Mouse (Mus musculus) lung, postnatal 0 days (tissue): ENCODE data around the gene Rptor.

ENCODE experiments used
- CTCF ChIP-seq: IDR thresholded peaks from 2 replicates; pipeline ENCODE4 v1.5.1; 2016; ENCODE audit warnings: antibody characterized with exemption, mild to moderate bottlenecking
- EP300 ChIP-seq: IDR thresholded peaks from 2 replicates; pipeline ENCODE4 v1.6.1; 2016; ENCODE audit warnings: antibody characterized with exemption, mild to moderate bottlenecking, control low read depth

GRCm38 (mm10) chr11:119873643-119874042 lies 270.9 kb downstream of the Rptor start:
- no peak for TF ChIP-seq CTCF
- no peak for TF ChIP-seq EP300
